Mouse (Mus musculus) intestine, embryonic 16.5 days (tissue): ENCODE measurements around the gene Isca1. TPM values are rescaled to one million over a fixed set of nuclear protein-coding genes. Genes with fewer than 3 reads are reported as not detected.

Experiments used
- ATAC-seq: fragments of 200-750 bp; cut with Nextera tagmentation; 2 replicates; pipeline ENCODE4 v1.8.0; 2017; ENCODE audit warnings: moderate TSS enrichment, moderate library complexity
- H3K27ac ChIP-seq: fragments of 300-500 bp; sonication (generic); 2 replicates; pipeline ENCODE4 v1.5.1; 2014; ENCODE audit warnings: mild to moderate bottlenecking, low read length
- H3K27me3 ChIP-seq: fragments of 300-500 bp; sonication (generic); replicated peaks from 2 replicates; pipeline ENCODE4 v1.6.1; 2014; ENCODE audit warnings: low read length, control low read depth, mixed read lengths; ENCODE audit not compliant: control insufficient read depth, insufficient read depth
- H3K36me3 ChIP-seq: fragments of 300-500 bp; sonication (generic); 2 replicates; pipeline ENCODE4 v1.6.1; 2014; ENCODE audit warnings: low read length, control low read depth; ENCODE audit not compliant: control insufficient read depth, insufficient read depth
- H3K4me1 ChIP-seq: fragments of 300-500 bp; sonication (generic); 2 replicates; pipeline ENCODE4 v1.6.1; 2014; ENCODE audit warnings: low read length, control low read depth, mixed read lengths; ENCODE audit not compliant: control insufficient read depth, insufficient read depth
- H3K4me2 ChIP-seq: fragments of 300-500 bp; sonication (generic); 2 replicates; pipeline ENCODE4 v1.6.1; 2014; ENCODE audit warnings: low read depth, low read length, control low read depth
- H3K4me3 ChIP-seq: fragments of 300-500 bp; sonication (generic); 2 replicates; pipeline ENCODE4 v1.5.1; 2014; ENCODE audit warnings: mild to moderate bottlenecking, low read length
- H3K9ac ChIP-seq: fragments of 300-500 bp; sonication (generic); 2 replicates; pipeline ENCODE4 v1.6.1; 2014; ENCODE audit warnings: low read depth, low read length
- H3K9me3 ChIP-seq: fragments of 300-500 bp; sonication (generic); 2 replicates; pipeline ENCODE4 v1.6.1; 2016; ENCODE audit warnings: low read length, control low read depth; ENCODE audit not compliant: control insufficient read depth
- WGBS: fragments of 180-500 bp; shearing (Covaris S2); extraction: QIAGEN DNeasy Blood & Tissue Kit; methylation state at CpG from one replicate; pipeline ENCODE4 v1.1.7; 2014; 5-methylcytosine and 5-hydroxymethylcytosine counted together
- polyA plus RNA-seq: library from polyadenylated mRNA; unstranded; fragments of >200 nt; fragmentation: Nextera tagmentation; extraction: Ambion mirVana; gene quantifications from 2 replicates; pipeline ENCODE4 v1.2.1, GENCODE M21; 2015

Isca1 gene
- polyA plus RNA-seq, 1 experiment from 2014 or later, result 133 TPM

GRCm38 (mm10) chr13:59766786-59767515 is 2.7 kb downstream of the Isca1 start:
- Histone ChIP-seq H3K4me2 (peak overlapping the region; percentile 67), H3K4me1 (peaks cover 50% of the 10 kb centered on the region), H3K36me3 (peaks cover 3% of the 10 kb centered on the region; the same call in 1 of the 2 replicates), H3K27ac (peak overlapping the region; percentile 73), H3K9me3 (no peaks in the 10 kb centered on the region), H3K27me3 (no peaks in the 10 kb centered on the region), H3K9ac (no peak overlapping the region), H3K4me3 (0 out of 2 replicates have a peak overlapping the region, but pooled peaks have one; percentile 11)
- WGBS, result 58% methylated on average over 11 of the region's 11 CpGs
- 0 out of 2 replicates have a peak, but pooled peaks have one; percentile 22 for ATAC-seq

GRCm38 (mm10) chr13:59762791-59763190 is 6.8 kb downstream of the Isca1 start:
- no peak for ATAC-seq
- Histone ChIP-seq H3K9ac (no peak overlapping the region), H3K27me3 (no peaks in the 10 kb centered on the region), H3K4me3 (no peak overlapping the region), H3K4me1 (peaks cover 24% of the 10 kb centered on the region), H3K27ac (no peak overlapping the region), H3K4me2 (no peak overlapping the region), H3K36me3 (peaks cover 5% of the 10 kb centered on the region; the same call in 1 of the 2 replicates), H3K9me3 (no peaks in the 10 kb centered on the region)
- 90% methylated on average over 7 of the region's 7 CpGs for WGBS

GRCm38 (mm10) chr13:59756906-59757305 is 12.7 kb downstream of the Isca1 start:
- no peaks in the 10 kb centered on the region for H3K4me1 ChIP-seq
- H3K9ac ChIP-seq, result no peak overlapping the region
- H3K4me2 ChIP-seq, result no peak overlapping the region
- no peak overlapping the region for H3K27ac ChIP-seq
- 91% methylated on average over 7 of the region's 7 CpGs for WGBS
- H3K9me3 ChIP-seq, result no peaks in the 10 kb centered on the region
- H3K4me3 ChIP-seq, result no peak overlapping the region
- H3K36me3 ChIP-seq, result 0 out of 2 replicates have a peak, but pooled peaks cover 10% of the 10 kb centered on the region
- no peaks in the 10 kb centered on the region for H3K27me3 ChIP-seq
- no peak for ATAC-seq

DNA sequence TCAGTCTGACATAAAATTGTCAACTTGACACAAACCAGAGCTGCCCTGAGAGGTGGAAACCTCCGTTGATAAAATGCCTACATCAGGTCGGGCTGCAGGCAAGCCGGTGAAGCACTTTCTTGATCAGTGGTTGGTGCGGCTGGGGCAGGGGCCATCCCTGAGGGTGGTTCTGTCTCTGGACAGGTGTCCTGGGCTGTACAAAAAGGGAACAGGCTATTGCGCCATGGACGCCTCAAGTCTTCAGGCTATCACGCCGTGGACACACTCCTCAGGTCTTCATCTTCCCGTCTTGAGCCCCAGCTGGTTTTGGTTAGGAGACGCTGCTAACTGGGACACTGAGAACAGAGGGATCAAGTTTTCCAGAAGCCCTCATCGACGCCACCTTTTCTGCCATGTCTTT is 19.3 kb downstream of the Isca1 start:
- no peaks in the 10 kb centered on the region for H3K4me1 ChIP-seq
- no peak overlapping the region for H3K27ac ChIP-seq
- H3K27me3 ChIP-seq, result no peaks in the 10 kb centered on the region
- no peak for ATAC-seq
- no peak overlapping the region for H3K9ac ChIP-seq
- no peaks in the 10 kb centered on the region for H3K9me3 ChIP-seq
- WGBS, result 68% methylated on average over 12 of the region's 12 CpGs
- no peak overlapping the region for H3K4me2 ChIP-seq
- H3K36me3 ChIP-seq, result 0 out of 2 replicates have a peak, but pooled peaks cover 5% of the 10 kb centered on the region
- no peak overlapping the region for H3K4me3 ChIP-seq

GRCm38 (mm10) chr13:59746711-59747110 is 22.9 kb downstream of the Isca1 start, which contains the start of gene 1700014D04Rik:
TSS of gene 1700014D04Rik (minus strand) at chr13:59746752.
- Histone ChIP-seq H3K27me3 (no peaks in the 10 kb centered on the region), H3K9ac (no peak within 1 kb of the TSS), H3K4me2 (no peak within 1 kb of the TSS), H3K4me1 (no peaks in the 10 kb centered on the region), H3K4me3 (no peak within 1 kb of the TSS), H3K27ac (no peak within 1 kb of the TSS), H3K36me3 (no peaks in the 10 kb centered on the region), H3K9me3 (no peaks in the 10 kb centered on the region)
- no peak for ATAC-seq
- 77% methylated on average over 9 of the region's 9 CpGs for WGBS

DNA sequence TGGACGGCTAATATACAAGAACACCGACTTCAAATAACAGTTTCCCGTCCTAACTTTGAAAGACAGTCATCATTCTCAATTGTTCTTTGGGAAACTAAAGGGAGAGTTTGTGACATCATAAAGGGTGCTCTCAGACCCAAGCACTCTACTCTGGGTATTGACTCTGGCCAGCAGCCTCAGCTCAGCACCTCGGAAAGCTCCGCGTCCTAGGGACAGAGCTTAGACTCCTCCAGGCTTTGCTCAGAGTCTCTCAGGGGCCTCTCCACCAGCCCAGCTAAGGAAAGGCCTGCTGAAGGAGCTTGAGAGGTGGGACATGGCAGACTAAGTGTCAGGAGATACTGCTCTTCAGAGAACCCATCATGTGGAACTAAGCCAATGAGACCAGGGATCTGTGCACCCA is 23.4 kb downstream of the Isca1 start:
- Histone ChIP-seq H3K4me3 (no peak overlapping the region), H3K9ac (no peak overlapping the region), H3K4me1 (no peaks in the 10 kb centered on the region), H3K27me3 (no peaks in the 10 kb centered on the region), H3K4me2 (no peak overlapping the region), H3K9me3 (no peaks in the 10 kb centered on the region), H3K36me3 (no peaks in the 10 kb centered on the region), H3K27ac (no peak overlapping the region)
- ATAC-seq, result no peak
- 67% methylated on average over 6 of the region's 6 CpGs for WGBS

DNA sequence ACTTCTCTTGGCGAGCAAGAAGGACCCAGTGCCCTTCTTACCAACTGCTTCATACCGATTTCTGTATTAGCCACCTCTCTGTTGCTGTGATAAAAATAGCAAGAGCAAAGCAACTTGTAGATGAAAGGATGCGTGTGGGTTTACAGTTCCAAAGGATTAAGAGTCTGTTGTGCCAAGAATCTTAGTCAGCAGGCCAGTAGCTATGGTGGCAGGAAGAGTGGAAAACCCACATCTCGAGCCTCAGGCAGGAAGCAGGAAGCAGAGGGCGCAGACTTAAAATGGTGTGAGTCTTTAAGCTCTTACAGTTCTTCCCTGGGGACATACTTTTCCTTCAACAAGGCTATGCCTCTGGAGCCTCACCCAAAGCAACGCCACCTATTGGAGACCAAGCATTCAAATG is 24.1 kb downstream of the Isca1 start:
- Histone ChIP-seq H3K4me3 (no peak overlapping the region), H3K9me3 (no peaks in the 10 kb centered on the region), H3K4me2 (no peak overlapping the region), H3K9ac (no peak overlapping the region), H3K27me3 (no peaks in the 10 kb centered on the region), H3K36me3 (no peaks in the 10 kb centered on the region), H3K27ac (no peak overlapping the region), H3K4me1 (no peaks in the 10 kb centered on the region)
- WGBS, result 79% methylated on average over 6 of the region's 6 CpGs
- no peak for ATAC-seq

- no peaks in the 10 kb centered on the region for H3K27me3 ChIP-seq
- H3K9ac ChIP-seq, result no peak overlapping the region
- H3K27ac ChIP-seq, result no peak overlapping the region
- H3K4me1 ChIP-seq, result no peaks in the 10 kb centered on the region
- H3K4me3 ChIP-seq, result no peak overlapping the region
- H3K36me3 ChIP-seq, result no peaks in the 10 kb centered on the region
- ATAC-seq, result no peak
- H3K4me2 ChIP-seq, result no peak overlapping the region
- no peaks in the 10 kb centered on the region for H3K9me3 ChIP-seq
- WGBS, result 65% methylated on average over 10 of the region's 10 CpGs
Measured at GRCm38 (mm10) chr13:59741697-59742096, 27.9 kb downstream of the Isca1 start.

- H3K4me3 ChIP-seq, result no peak overlapping the region
- H3K9ac ChIP-seq, result no peak overlapping the region
- H3K36me3 ChIP-seq, result no peaks in the 10 kb centered on the region
- no peaks in the 10 kb centered on the region for H3K27me3 ChIP-seq
- no peak overlapping the region for H3K4me2 ChIP-seq
- H3K4me1 ChIP-seq, result no peaks in the 10 kb centered on the region
- H3K9me3 ChIP-seq, result no peaks in the 10 kb centered on the region
- ATAC-seq, result no peak
- WGBS, result 85% methylated on average over 11 of the region's 11 CpGs
- H3K27ac ChIP-seq, result no peak overlapping the region
Measured at GRCm38 (mm10) chr13:59741096-59741495, 28.5 kb downstream of the Isca1 start.
